15 mouse cellular contexts compared by ENCODE assay signal in genomic region chr9:30829158-30829870, GRCm38 (mm10).
DNase-seq lines count a peak whose midpoint lies in the region; ATAC-seq and TF ChIP-seq lines count a peak whose summit lies in the region.
"Had no signal": no experiment of that assay in that cellular context is flagged by ENCODE, and none has a peak within 500 bp of the region (broad histone marks: within the 10 kb centered on the region; RNA-seq: fewer than 3 reads in every experiment).

No protein-coding gene starts in this region.

- no peaks in the 10 kb centered on the region for H3K9me3 ChIP-seq in lung, postnatal 0 days (ENCODE audit: low read length)
- no peaks in the 10 kb centered on the region for H3K9me3 ChIP-seq in forebrain, embryonic 15.5 days
- H3K9me3 ChIP-seq: forebrain, embryonic 10.5 days; G1E had no signal

- no peak for TF ChIP-seq CTCF in lung, postnatal 0 days (IDR thresholded peaks at IDR 0.05)

- no peak overlapping the region for H3K9ac ChIP-seq in lung, postnatal 0 days (replicated peaks; ENCODE audit: low read depth)
- H3K9ac ChIP-seq in forebrain, embryonic 15.5 days (replicated peaks): no peak overlapping the region
- H3K9ac ChIP-seq: limb, embryonic 12.5 days had no signal

- peak overlapping the region; percentile 73 for H3K27ac ChIP-seq in lung, postnatal 0 days (ENCODE audit: low read length)
- no peak overlapping the region for H3K27ac ChIP-seq in forebrain, embryonic 15.5 days (replicated peaks)
- H3K27ac ChIP-seq: forebrain, embryonic 10.5 days; limb, embryonic 12.5 days had no signal

- H3K4me2 ChIP-seq in lung, postnatal 0 days (replicated peaks; ENCODE audit: low read depth, low read length): no peak overlapping the region
- H3K4me2 ChIP-seq in forebrain, embryonic 15.5 days (replicated peaks): no peak overlapping the region
- H3K4me2 ChIP-seq: limb, embryonic 12.5 days had no signal

- 49% methylated on average over 3 of the region's 3 CpGs for WGBS in lung, postnatal 0 days
- 84% methylated on average over 3 of the region's 3 CpGs for WGBS in forebrain, embryonic 15.5 days

- no peaks in the 10 kb centered on the region for H3K36me3 ChIP-seq in lung, postnatal 0 days (ENCODE audit: insufficient read depth, low read length)
- no peaks in the 10 kb centered on the region for H3K36me3 ChIP-seq in forebrain, embryonic 15.5 days
- H3K36me3 ChIP-seq: forebrain, embryonic 10.5 days; G1E; limb, embryonic 12.5 days had no signal

- peak; percentile 98 for TF ChIP-seq EP300 in lung, postnatal 0 days (IDR thresholded peaks at IDR 0.05)

- DNase-seq in gastrocnemius, adult 18-20 months (ENCODE audit: low spot score): peak; percentile 15
- no peak for DNase-seq in gastrocnemius, postnatal 10 days
- peak; percentile 8 for DNase-seq in ovary, adult 18-20 months (ENCODE audit: low spot score)
- DNase-seq in ovary, postnatal 14 days (ENCODE audit: low spot score): no peak
- DNase-seq in lung, postnatal 0 days (ENCODE audit: low spot score): peak; percentile 91
- no peak for DNase-seq in thymus, postnatal 10 days (ENCODE audit: low spot score in 2 of 2)
- DNase-seq in spleen, postnatal 14 days (ENCODE audit: low spot score in 2 of 2): no peak
- DNase-seq: cerebellum, adult 9-10 months; midbrain, embryonic 14.5 days; spleen, adult 18-20 months; thymus, adult 18-20 months had no signal

- peak; percentile 86 for ATAC-seq in lung, postnatal 0 days
- no peak for ATAC-seq in forebrain, embryonic 15.5 days (replicated peaks)

- 0 out of 2 replicates have a peak, but pooled peaks cover 4% of the 10 kb centered on the region for H3K27me3 ChIP-seq in lung, postnatal 0 days (replicated peaks; ENCODE audit: insufficient read depth, low read length)
- no peaks in the 10 kb centered on the region for H3K27me3 ChIP-seq in forebrain, embryonic 15.5 days
- H3K27me3 ChIP-seq: limb, embryonic 12.5 days had no signal

- no peaks in the 10 kb centered on the region for H3K4me1 ChIP-seq in lung, postnatal 0 days (ENCODE audit: insufficient read depth, low read depth, low read length)
- no peaks in the 10 kb centered on the region for H3K4me1 ChIP-seq in forebrain, embryonic 15.5 days

- H3K4me3 ChIP-seq in lung, postnatal 0 days (ENCODE audit: low read depth, low read length): no peak overlapping the region
- no peak overlapping the region for H3K4me3 ChIP-seq in forebrain, embryonic 15.5 days
- H3K4me3 ChIP-seq: forebrain, embryonic 10.5 days; limb, embryonic 12.5 days had no signal

Comparison
In these comparisons a context has a peak if more than half of its experiments do, and no peak if none do; other contexts are left out.
1. DNase-seq: peak in gastrocnemius, adult 18-20 months (single experiment), ovary, adult 18-20 months (single experiment) and lung, postnatal 0 days (single experiment); none in gastrocnemius, postnatal 10 days (single experiment), ovary, postnatal 14 days (single experiment), thymus, postnatal 10 days (0 of 2) and spleen, postnatal 14 days (0 of 2).